Mouse (Mus musculus) ES-Bruce4 (cell line): ENCODE results near the gene Mrps35.

ENCODE experiments used
- CTCF ChIP-seq: IDR thresholded peaks from one replicate; pipeline ENCODE4 v1.8.1; 2011; ENCODE audit warnings: low read depth, low read length
- EP300 ChIP-seq: IDR thresholded peaks from 2 replicates; pipeline ENCODE4 v1.6.1; 2011; ENCODE audit warnings: low read depth, low read length; ENCODE audit not compliant: insufficient read depth
- POLR2A ChIP-seq: IDR thresholded peaks from one replicate; pipeline ENCODE4 v1.8.1; 2011; ENCODE audit warnings: low read length; ENCODE audit not compliant: insufficient read depth

DNA sequence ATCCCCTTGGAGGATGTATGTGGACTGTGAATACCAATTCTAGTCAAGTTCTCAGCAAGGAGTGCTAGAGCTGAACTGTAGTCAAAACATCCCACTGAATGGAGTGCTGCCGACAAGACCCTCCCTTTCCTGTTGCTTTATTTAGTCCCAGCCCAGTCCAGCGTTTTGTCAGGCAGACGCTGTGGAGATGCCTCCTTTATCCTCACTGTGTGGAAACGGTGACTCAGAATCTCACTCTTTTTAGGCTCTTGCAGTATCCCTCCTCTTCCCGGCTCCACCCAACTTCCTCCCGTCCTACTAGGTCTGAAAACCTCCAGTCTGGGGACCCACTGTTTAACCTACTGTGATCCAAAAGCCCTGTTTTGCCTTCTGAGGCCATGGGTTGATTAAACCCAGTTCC lies 78.8 kb downstream of the Mrps35 start:
- no peak for TF ChIP-seq CTCF
- no peak for TF ChIP-seq POLR2A
- no peak for TF ChIP-seq EP300
